Mouse (Mus musculus) megakaryocyte, embryonic 14.5 days (primary cell): ENCODE results near the gene Ctcf.

Experiments
- FLI1 ChIP-seq: IDR thresholded peaks from 2 replicates; pipeline ENCODE4 v1.6.1; 2012; ENCODE audit warnings: low read length, inconsistent platforms, mixed read lengths
- GATA1 ChIP-seq: IDR thresholded peaks from 3 replicates; pipeline ENCODE4 v1.6.1; 2012; ENCODE audit warnings: mixed read lengths, low read length, inconsistent platforms, borderline replicate concordance

GRCm38 (mm10) chr8:105601301-105601700 is 35.1 kb upstream of the Ctcf start:
- TF ChIP-seq GATA1 (no peak), FLI1 (no peak)
